Mouse (Mus musculus): ENCODE results near the gene Ccnd3. TPM values are rescaled to one million over a fixed set of nuclear protein-coding genes. Genes with fewer than 3 reads are reported as not detected.

Gene Ccnd3
- polyA plus RNA-seq, 1 experiment from 2014 or later: 294 TPM

GRCm38 (mm10) chr17:47630678-47631065 is 125.8 kb downstream of the Ccnd3 start, which contains the start of gene Usp49:
Gene Usp49, plus strand, starts transcription at chr17:47630690.
- peaks cover 32% of the 10 kb centered on the region for H3K4me1 ChIP-seq
- H3K4me3 ChIP-seq: peak within 1 kb of the TSS; percentile 63
- peak within 1 kb of the TSS; percentile 96 for H3K4me2 ChIP-seq
- WGBS: 1% methylated on average over 3 of the region's 3 CpGs
- no peaks in the 10 kb centered on the region for H3K27me3 ChIP-seq
- H3K9me3 ChIP-seq: no peaks in the 10 kb centered on the region
- H3K36me3 ChIP-seq: peaks cover 5% of the 10 kb centered on the region; the same call in 1 of the 2 replicates
- no peak for ATAC-seq (ENCODE audit: borderline replicate concordance, extremely low read depth, low FRiP score, low TSS enrichment)
- peak within 1 kb of the TSS; percentile 59 for H3K9ac ChIP-seq
- H3K27ac ChIP-seq: peak within 1 kb of the TSS; percentile 89

DNA sequence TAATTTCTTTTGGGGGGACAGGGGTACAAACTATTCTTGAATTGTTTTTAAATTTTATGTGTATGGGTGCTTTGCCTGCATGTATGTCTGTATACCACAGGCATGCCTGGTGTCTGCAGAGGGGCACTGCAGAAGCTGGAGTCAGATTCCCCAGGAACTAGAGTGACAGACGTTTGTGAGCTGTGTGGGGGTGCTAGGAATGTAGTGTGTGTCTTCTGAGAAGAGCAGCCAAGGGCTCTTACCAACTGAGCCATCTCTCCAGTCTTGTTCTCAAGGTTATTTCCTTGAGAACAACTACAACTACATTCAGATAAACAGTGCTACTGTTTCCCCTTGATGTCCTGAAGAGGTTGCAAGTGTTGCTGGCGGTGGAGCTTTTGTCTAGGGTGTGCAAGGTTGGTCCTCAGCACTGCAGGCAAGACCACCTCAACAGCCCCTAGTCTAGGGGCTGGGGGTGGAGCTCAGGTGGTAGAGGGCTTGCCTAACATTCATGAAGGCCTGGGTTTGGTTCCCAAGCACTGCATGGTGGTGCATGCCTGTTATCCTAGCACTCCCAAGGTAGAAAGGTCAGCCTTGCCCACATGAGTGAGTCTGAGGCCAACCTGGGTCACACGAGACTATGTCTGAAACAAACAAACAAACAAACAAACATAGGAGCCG is 127.5 kb downstream of the Ccnd3 start:
- Histone ChIP-seq H3K9me3 (no peaks in the 10 kb centered on the region), H3K4me2 (no peak overlapping the region), H3K27ac (no peak overlapping the region), H3K9ac (no peak overlapping the region), H3K36me3 (no peaks in the 10 kb centered on the region), H3K4me3 (no peak overlapping the region), H3K4me1 (peaks cover 32% of the 10 kb centered on the region), H3K27me3 (no peaks in the 10 kb centered on the region)
- no peak for ATAC-seq (ENCODE audit: borderline replicate concordance, extremely low read depth, low FRiP score, low TSS enrichment)
- WGBS: 57% methylated on average over 4 of the region's 4 CpGs

DNA sequence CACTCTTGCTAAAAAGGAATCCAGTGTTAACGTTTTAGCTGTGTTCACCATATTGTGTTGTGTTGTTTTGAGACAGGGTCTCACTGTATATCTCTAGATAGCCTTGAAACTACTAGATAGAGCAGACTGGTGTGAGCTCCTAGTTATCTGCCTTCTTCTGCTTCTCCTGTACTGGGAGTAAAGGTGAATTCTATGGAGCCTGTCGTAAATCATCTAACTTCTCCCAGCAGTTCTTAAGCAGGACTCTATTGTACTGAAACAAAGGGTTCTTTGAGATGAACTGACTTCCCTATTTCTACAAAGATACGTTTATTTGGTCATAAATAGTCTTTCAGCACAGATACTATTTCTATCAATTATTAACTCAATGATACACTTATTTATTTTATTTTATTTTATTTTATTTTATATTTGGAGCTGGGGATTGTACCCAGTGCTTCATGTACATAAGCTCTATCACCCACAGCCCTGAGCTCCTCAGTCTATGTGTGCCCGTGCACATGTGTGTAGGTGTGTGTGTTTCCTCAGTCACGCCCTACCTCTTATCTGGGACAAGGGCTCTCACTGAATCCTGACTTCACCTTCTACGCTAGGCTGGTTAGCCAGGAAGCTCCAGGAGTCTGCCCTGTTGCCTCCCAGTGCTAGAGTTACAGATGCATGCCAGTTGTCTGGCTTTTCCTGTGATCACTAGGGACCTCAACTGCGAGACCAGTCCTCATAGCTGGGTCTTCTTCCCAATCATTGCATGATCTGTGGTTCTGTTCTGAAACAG is 129.3 kb downstream of the Ccnd3 start:
- Histone ChIP-seq H3K4me3 (no peak overlapping the region), H3K36me3 (no peaks in the 10 kb centered on the region), H3K27me3 (no peaks in the 10 kb centered on the region), H3K4me2 (no peak overlapping the region), H3K9ac (no peak overlapping the region), H3K4me1 (peaks cover 21% of the 10 kb centered on the region), H3K9me3 (no peaks in the 10 kb centered on the region), H3K27ac (no peak overlapping the region)
- no peak for ATAC-seq (ENCODE audit: borderline replicate concordance, extremely low read depth, low FRiP score, low TSS enrichment)
- WGBS: 67% methylated on average over 7 of the region's 7 CpGs

- Histone ChIP-seq H3K9me3 (no peaks in the 10 kb centered on the region), H3K27me3 (no peaks in the 10 kb centered on the region), H3K36me3 (no peaks in the 10 kb centered on the region), H3K4me1 (no peaks in the 10 kb centered on the region), H3K27ac (no peak overlapping the region), H3K9ac (no peak overlapping the region), H3K4me2 (no peak overlapping the region), H3K4me3 (no peak overlapping the region)
- WGBS: 77% methylated on average over 2 of the region's 2 CpGs
- no peak for ATAC-seq (ENCODE audit: borderline replicate concordance, extremely low read depth, low FRiP score, low TSS enrichment)
Measured at GRCm38 (mm10) chr17:47642992-47643391, 138.1 kb downstream of the Ccnd3 start.

GRCm38 (mm10) chr17:47646683-47647082 is 141.8 kb downstream of the Ccnd3 start:
- no peak overlapping the region for H3K9ac ChIP-seq
- no peak overlapping the region for H3K27ac ChIP-seq
- H3K36me3 ChIP-seq: no peaks in the 10 kb centered on the region
- ATAC-seq (ENCODE audit: borderline replicate concordance, extremely low read depth, low FRiP score, low TSS enrichment): no peak
- no peaks in the 10 kb centered on the region for H3K4me1 ChIP-seq
- H3K27me3 ChIP-seq: no peaks in the 10 kb centered on the region
- H3K4me2 ChIP-seq: no peak overlapping the region
- H3K4me3 ChIP-seq: no peak overlapping the region
- WGBS: 63% methylated on average over 1 of the region's 1 CpGs
- H3K9me3 ChIP-seq: no peaks in the 10 kb centered on the region

GRCm38 (mm10) chr17:47648966-47649365 is 144.1 kb downstream of the Ccnd3 start:
- no peak for ATAC-seq (ENCODE audit: borderline replicate concordance, extremely low read depth, low FRiP score, low TSS enrichment)
- Histone ChIP-seq H3K4me3 (no peak overlapping the region), H3K36me3 (no peaks in the 10 kb centered on the region), H3K27ac (no peak overlapping the region), H3K9me3 (no peaks in the 10 kb centered on the region), H3K4me2 (no peak overlapping the region), H3K27me3 (no peaks in the 10 kb centered on the region), H3K9ac (no peak overlapping the region), H3K4me1 (no peaks in the 10 kb centered on the region)
- 59% methylated on average over 4 of the region's 4 CpGs for WGBS

Other genes starting within 250 kb of the Ccnd3 start
- gene Mrps10, start 136.2 kb upstream of the Ccnd3 start, polyA plus RNA-seq (2015; fragmentation: Nextera tagmentation; extraction: Ambion mirVana): 78.2 and 79.2 TPM in 2 replicates
- gene Guca1b, start 119.7 kb upstream of the Ccnd3 start, polyA plus RNA-seq (2015; fragmentation: Nextera tagmentation; extraction: Ambion mirVana): 0.47 and 0.87 TPM in 2 replicates
- gene Guca1a, start 104.5 kb upstream of the Ccnd3 start, polyA plus RNA-seq (2015; fragmentation: Nextera tagmentation; extraction: Ambion mirVana): 1.7 and 2.0 TPM in 2 replicates
- 2.0 and 2.4 TPM in 2 replicates for gene AI661453, start 68.4 kb upstream of the Ccnd3 start, polyA plus RNA-seq (2015; fragmentation: Nextera tagmentation; extraction: Ambion mirVana)
- 0.14 and 0.45 TPM in 2 replicates for gene 1700001C19Rik, start 67.7 kb upstream of the Ccnd3 start, polyA plus RNA-seq (2015; fragmentation: Nextera tagmentation; extraction: Ambion mirVana)
- gene Taf8, start 2.8 kb upstream of the Ccnd3 start, polyA plus RNA-seq (2015; fragmentation: Nextera tagmentation; extraction: Ambion mirVana): 25.6 and 32.3 TPM in 2 replicates
- 21.9 and 22.9 TPM in 2 replicates for gene Bysl, start 106.4 kb downstream of the Ccnd3 start, polyA plus RNA-seq (2015; fragmentation: Nextera tagmentation; extraction: Ambion mirVana)
- 47.8 and 50.3 TPM in 2 replicates for gene Med20, start 106.5 kb downstream of the Ccnd3 start, polyA plus RNA-seq (2015; fragmentation: Nextera tagmentation; extraction: Ambion mirVana)
- gene Gm20517, start 106.5 kb downstream of the Ccnd3 start, polyA plus RNA-seq (2015; fragmentation: Nextera tagmentation; extraction: Ambion mirVana): 0.35 and 1.7 TPM in 2 replicates
- gene Usp49, start 125.6 kb downstream of the Ccnd3 start, polyA plus RNA-seq (2015; fragmentation: Nextera tagmentation; extraction: Ambion mirVana): 4.2 and 4.3 TPM in 2 replicates
- 385 and 422 TPM in 2 replicates for gene Tomm6, start 183.3 kb downstream of the Ccnd3 start, polyA plus RNA-seq (2015; fragmentation: Nextera tagmentation; extraction: Ambion mirVana)
- 5.6 and 6.5 TPM in 2 replicates for gene Frs3, start 184.0 kb downstream of the Ccnd3 start, polyA plus RNA-seq (2015; fragmentation: Nextera tagmentation; extraction: Ambion mirVana)
- gene Gm21981, start 189.4 kb downstream of the Ccnd3 start, polyA plus RNA-seq (2015; fragmentation: Nextera tagmentation; extraction: Ambion mirVana): 0.35 and 0.45 TPM in 2 replicates
- 0.73 and 0.86 TPM in 2 replicates for gene Prickle4, start 189.7 kb downstream of the Ccnd3 start, polyA plus RNA-seq (2015; fragmentation: Nextera tagmentation; extraction: Ambion mirVana)
- 14.2 and 15.7 TPM in 2 replicates for gene Pgc, start 221.8 kb downstream of the Ccnd3 start, polyA plus RNA-seq (2015; fragmentation: Nextera tagmentation; extraction: Ambion mirVana)
- 12.9 and 14.7 TPM in 2 replicates for gene Tfeb, start 232.0 kb downstream of the Ccnd3 start, polyA plus RNA-seq (2015; fragmentation: Nextera tagmentation; extraction: Ambion mirVana)

Measured in lung, embryonic 15.5 days (tissue).